Mouse (Mus musculus): Measurements from ENCODE around the gene E130114P18Rik. TPM values are rescaled to one million over a fixed set of nuclear protein-coding genes. Genes with fewer than 3 reads are reported as not detected.

E130114P18Rik gene
- total RNA-seq, 2 experiments from 2014 or later = not detected

GRCm38 (mm10) chr4:97778211-97779002 lies 529 bp upstream of the E130114P18Rik start:
- ATAC-seq (ENCODE audit: poor library complexity, severe bottlenecking) = 0 out of 2 replicates have a peak, but pooled peaks have one; percentile 9

- ATAC-seq (ENCODE audit: poor library complexity, severe bottlenecking) = no peak
Measured at GRCm38 (mm10) chr4:97777081-97777705, 685 bp downstream of the E130114P18Rik start.

- ATAC-seq (ENCODE audit: poor library complexity, severe bottlenecking) = no peak
Measured at GRCm38 (mm10) chr4:97776388-97777080, 1.3 kb downstream of the E130114P18Rik start.

GRCm38 (mm10) chr4:97775494-97776265 lies 2.2 kb downstream of the E130114P18Rik start:
- no peak for ATAC-seq (ENCODE audit: poor library complexity, severe bottlenecking)

GRCm38 (mm10) chr4:97775059-97775458 lies 2.8 kb downstream of the E130114P18Rik start:
- ATAC-seq (ENCODE audit: poor library complexity, severe bottlenecking) = no peak

GRCm38 (mm10) chr4:97774446-97774950 lies 3.4 kb downstream of the E130114P18Rik start:
- ATAC-seq (ENCODE audit: poor library complexity, severe bottlenecking) = no peak

- ATAC-seq (ENCODE audit: poor library complexity, severe bottlenecking) = no peak
Measured at GRCm38 (mm10) chr4:97773791-97774190, 4.1 kb downstream of the E130114P18Rik start.

- ATAC-seq (ENCODE audit: poor library complexity, severe bottlenecking) = peak; percentile 58
Measured at GRCm38 (mm10) chr4:97773110-97773593, 4.7 kb downstream of the E130114P18Rik start.

- ATAC-seq (ENCODE audit: poor library complexity, severe bottlenecking) = no peak
Measured at GRCm38 (mm10) chr4:97772641-97773040, 5.2 kb downstream of the E130114P18Rik start, which contains the start of gene Nfia. Gene Nfia (plus strand): TSS chr4:97772734.

- ATAC-seq (ENCODE audit: poor library complexity, severe bottlenecking) = peak; percentile 89
Measured at GRCm38 (mm10) chr4:97772084-97772484, 5.8 kb downstream of the E130114P18Rik start.

- ATAC-seq (ENCODE audit: poor library complexity, severe bottlenecking) = no peak
Measured at GRCm38 (mm10) chr4:97771426-97771825, 6.5 kb downstream of the E130114P18Rik start.

GRCm38 (mm10) chr4:97769861-97770260 lies 8.0 kb downstream of the E130114P18Rik start:
- ATAC-seq (ENCODE audit: poor library complexity, severe bottlenecking) = no peak

- ATAC-seq (ENCODE audit: poor library complexity, severe bottlenecking) = no peak
Measured at GRCm38 (mm10) chr4:97767516-97767915, 10.4 kb downstream of the E130114P18Rik start.

GRCm38 (mm10) chr4:97767025-97767424 lies 10.9 kb downstream of the E130114P18Rik start:
- ATAC-seq (ENCODE audit: poor library complexity, severe bottlenecking) = no peak

GRCm38 (mm10) chr4:97766100-97766499 lies 11.8 kb downstream of the E130114P18Rik start:
- ATAC-seq (ENCODE audit: poor library complexity, severe bottlenecking) = no peak

- no peak for ATAC-seq (ENCODE audit: poor library complexity, severe bottlenecking)
Measured at GRCm38 (mm10) chr4:97765341-97766020, 12.4 kb downstream of the E130114P18Rik start.

GRCm38 (mm10) chr4:97764616-97765015 lies 13.3 kb downstream of the E130114P18Rik start:
- ATAC-seq (ENCODE audit: poor library complexity, severe bottlenecking) = 0 out of 2 replicates have a peak, but pooled peaks have one; percentile 40

GRCm38 (mm10) chr4:97758661-97759060 lies 19.2 kb downstream of the E130114P18Rik start:
- ATAC-seq (ENCODE audit: poor library complexity, severe bottlenecking) = no peak

GRCm38 (mm10) chr4:97757978-97758461 lies 19.9 kb downstream of the E130114P18Rik start:
- ATAC-seq (ENCODE audit: poor library complexity, severe bottlenecking) = peak; percentile 54
